Mouse (Mus musculus) MEL (cell line): ENCODE measurements around the gene Syne4.

Source experiments
- BHLHE40 ChIP-seq: IDR thresholded peaks from 2 replicates; pipeline ENCODE4 v1.6.1; 2012; ENCODE audit warnings: low read depth, mild to moderate bottlenecking, inconsistent platforms, low read length, improper control_type of control experiment, borderline replicate concordance
- CHD2 ChIP-seq: IDR thresholded peaks from 2 replicates; pipeline ENCODE4 v1.6.1; 2011; ENCODE audit warnings: low read length, improper control_type of control experiment
- CTCF ChIP-seq, 3 experiments: IDR thresholded peaks in 2 of 3; conservative IDR thresholded peaks in 1 of 3; 2 replicates each; pipeline ENCODE4 v1.5.1; 2011 to 2012; ENCODE audit warnings: low read length in 3 of 3, low read depth in 2 of 3, mild to moderate bottlenecking in 2 of 3, improper control_type of control experiment in 1 of 3, inconsistent platforms in 1 of 3, mixed read lengths in 1 of 3, moderate library complexity in 1 of 3; ENCODE audit not compliant: control insufficient read depth in 1 of 3, insufficient read depth in 1 of 3, poor library complexity in 1 of 3, severe bottlenecking in 1 of 3
- GABPA ChIP-seq: IDR thresholded peaks from 2 replicates; pipeline ENCODE4 v1.6.1; 2012; ENCODE audit warnings: low read depth, mild to moderate bottlenecking, inconsistent platforms, low read length, improper control_type of control experiment, moderate library complexity
- MAFK ChIP-seq: IDR thresholded peaks from 2 replicates; pipeline ENCODE4 v1.6.1; 2011; ENCODE audit warnings: low read depth, mild to moderate bottlenecking, low read length, improper control_type of control experiment, borderline replicate concordance
- MAX ChIP-seq: IDR thresholded peaks from 2 replicates; pipeline ENCODE4 v1.6.1; 2011; ENCODE audit warnings: low read length, improper control_type of control experiment
- MYB ChIP-seq: IDR thresholded peaks from 2 replicates; pipeline ENCODE4 v1.6.1; 2011; ENCODE audit warnings: mild to moderate bottlenecking, low read depth, low read length, improper control_type of control experiment
- POLR2A ChIP-seq, 2 experiments: IDR thresholded peaks; 2 replicates each; pipeline ENCODE4 v1.6.1; 2011 to 2012; ENCODE audit warnings: low read length in 2 of 2, mild to moderate bottlenecking in 2 of 2, control low read depth in 1 of 2, improper control_type of control experiment in 1 of 2, low read depth in 1 of 2, moderate library complexity in 1 of 2; ENCODE audit not compliant: control insufficient read depth in 1 of 2, insufficient read depth in 1 of 2, poor library complexity in 1 of 2
- POLR2AphosphoS2 ChIP-seq: IDR thresholded peaks from 2 replicates; pipeline ENCODE4 v1.6.1; 2011; ENCODE audit warnings: low read length, improper control_type of control experiment
- POLR2AphosphoS5 ChIP-seq: IDR thresholded peaks from 2 replicates; pipeline ENCODE4 v1.6.1; 2012; ENCODE audit warnings: low read depth, borderline replicate concordance, mild to moderate bottlenecking, inconsistent platforms, low read length, moderate library complexity, mixed read lengths
- RCOR1 ChIP-seq: IDR thresholded peaks from 2 replicates; pipeline ENCODE4 v1.6.1; 2012; ENCODE audit warnings: low read depth, mild to moderate bottlenecking, inconsistent platforms, low read length, improper control_type of control experiment
- SIN3A ChIP-seq: IDR thresholded peaks from 2 replicates; pipeline ENCODE4 v1.6.1; 2012; ENCODE audit warnings: low read length, improper control_type of control experiment, inconsistent platforms
- TAL1 ChIP-seq: IDR thresholded peaks from 2 replicates; pipeline ENCODE4 v1.6.1; 2012; ENCODE audit warnings: mild to moderate bottlenecking, inconsistent platforms, low read length, moderate library complexity, mixed read lengths
- USF1 ChIP-seq: IDR thresholded peaks from 2 replicates; pipeline ENCODE4 v1.6.1; 2014; ENCODE audit warnings: low read depth, mild to moderate bottlenecking, inconsistent platforms, low read length, improper control_type of control experiment, moderate library complexity

DNA sequence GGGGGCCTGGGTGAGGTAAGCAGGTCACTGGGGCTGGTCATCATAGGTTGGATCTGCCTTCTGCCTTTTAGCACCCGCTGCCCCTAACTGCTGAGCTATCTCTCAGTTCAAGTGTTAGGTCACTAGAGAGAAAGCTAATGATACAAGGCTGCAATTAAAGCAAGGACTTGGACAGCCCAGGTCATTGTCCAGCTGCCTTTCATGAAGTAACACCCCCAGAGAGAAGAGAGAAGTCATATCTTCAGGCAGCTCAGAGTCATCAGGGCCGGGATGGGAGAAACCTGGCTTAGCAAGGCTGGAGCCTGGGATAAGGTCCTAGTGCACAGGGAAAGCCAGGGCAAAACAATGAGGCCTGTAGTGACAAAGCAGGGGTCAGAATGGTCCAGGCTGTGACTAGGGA is 52.9 kb downstream of the Syne4 start:
- TF ChIP-seq POLR2A (IDR thresholded peaks at IDR 0.05; ENCODE audit: control insufficient read depth in 1 of 2, insufficient read depth in 1 of 2, low read depth in 1 of 2, low read length in 2 of 2, poor library complexity in 1 of 2) (no peak), SIN3A (no peak), TAL1 (no peak), MAX (no peak), CTCF (IDR thresholded peaks at IDR 0.05 in 2 of 3, conservative IDR thresholded peaks at IDR 0.05 in 1 of 3; ENCODE audit: control insufficient read depth in 1 of 3, insufficient read depth in 1 of 3, low read depth in 2 of 3, low read length in 3 of 3, poor library complexity in 1 of 3, severe bottlenecking in 1 of 3) (no peak), POLR2AphosphoS5 (no peak), GABPA (no peak), MAFK (no peak), BHLHE40 (no peak), MYB (no peak), CHD2 (no peak), POLR2AphosphoS2 (no peak), RCOR1 (no peak), USF1 (no peak)
